Mouse (Mus musculus) C2C12 (cell line): ENCODE results near the gene Olfr646.

Experiments used
- CEBPB ChIP-seq: IDR thresholded peaks from one replicate; pipeline ENCODE4 v1.6.1; 2011; ENCODE audit warnings: low read depth, mild to moderate bottlenecking, control low read depth, moderate library complexity
- CTCF ChIP-seq: IDR thresholded peaks from one replicate; pipeline ENCODE4 v1.5.1; 2011; ENCODE audit not compliant: control insufficient read depth, insufficient read depth, insufficient read length
- FOSL1 ChIP-seq: IDR thresholded peaks from one replicate; pipeline ENCODE4 v1.8.0; 2011; ENCODE audit warnings: mild to moderate bottlenecking, low read length; ENCODE audit not compliant: poor library complexity, insufficient read depth, severe bottlenecking
- MAX ChIP-seq: IDR thresholded peaks from one replicate; pipeline ENCODE4 v1.6.1; 2011; ENCODE audit warnings: mild to moderate bottlenecking, control low read depth
- MYOD1 ChIP-seq: IDR thresholded peaks from one replicate; pipeline ENCODE4 v1.6.1; 2011; ENCODE audit warnings: low read depth; ENCODE audit not compliant: control insufficient read depth, insufficient read length
- MYOG ChIP-seq: IDR thresholded peaks from one replicate; pipeline ENCODE4 v1.6.1; 2011; ENCODE audit not compliant: control insufficient read depth, insufficient read length; ENCODE audit errors: extremely low read depth
- USF1 ChIP-seq: IDR thresholded peaks from one replicate; pipeline ENCODE4 v1.6.1; 2011; ENCODE audit warnings: low read depth, mild to moderate bottlenecking, control low read depth, moderate library complexity

GRCm38 (mm10) chr7:104137305-104137704 is 32.6 kb downstream of the Olfr646 start, which contains the start of gene Olfr643:
- TF ChIP-seq CTCF, result no peak
- no peak for TF ChIP-seq MAX
- TF ChIP-seq CEBPB, result no peak
- TF ChIP-seq FOSL1, result no peak
- no peak for TF ChIP-seq MYOD1
- no peak for TF ChIP-seq MYOG
- no peak for TF ChIP-seq USF1
